Mouse (Mus musculus) lung, embryonic 14.5 days (tissue): ENCODE results near the gene Cidec. TPM values are rescaled to one million over a fixed set of nuclear protein-coding genes. Genes with fewer than 3 reads are reported as not detected.

Source experiments
- ATAC-seq: fragments of 200-750 bp; cut with Nextera tagmentation; 2 replicates; pipeline ENCODE4 v1.8.0; 2017; ENCODE audit warnings: mild to moderate bottlenecking, moderate TSS enrichment, moderate library complexity; ENCODE audit not compliant: insufficient read depth
- DNase-seq: peaks from one replicate; pipeline ENCODE4 v3.0.0-alpha.2; 2015
- H3K27ac ChIP-seq: fragments of 300-500 bp; sonication (generic); 2 replicates; pipeline ENCODE4 v1.5.1; 2014; ENCODE audit warnings: low read depth, mild to moderate bottlenecking, moderate library complexity
- H3K27me3 ChIP-seq: fragments of 300-500 bp; sonication (generic); 2 replicates; pipeline ENCODE4 v1.6.1; 2014; ENCODE audit warnings: low read length, control low read depth; ENCODE audit not compliant: insufficient read depth
- H3K36me3 ChIP-seq: fragments of 300-500 bp; sonication (generic); 2 replicates; pipeline ENCODE4 v1.6.1; 2014; ENCODE audit warnings: control low read depth; ENCODE audit not compliant: insufficient read depth
- H3K4me1 ChIP-seq: fragments of 300-500 bp; sonication (generic); 2 replicates; pipeline ENCODE4 v1.6.1; 2014; ENCODE audit warnings: antibody characterized with exemption, control low read depth; ENCODE audit not compliant: insufficient read depth
- H3K4me2 ChIP-seq: fragments of 300-500 bp; sonication (generic); 2 replicates; pipeline ENCODE4 v1.6.1; 2014; ENCODE audit warnings: mild to moderate bottlenecking
- H3K4me3 ChIP-seq: fragments of 300-500 bp; sonication (generic); 2 replicates; pipeline ENCODE4 v1.5.1; 2014; ENCODE audit warnings: low read depth, low read length
- H3K9ac ChIP-seq: fragments of 300-500 bp; sonication (generic); 2 replicates; pipeline ENCODE4 v1.6.1; 2014
- H3K9me3 ChIP-seq: fragments of 300-500 bp; sonication (generic); 2 replicates; pipeline ENCODE4 v1.6.1; 2016; ENCODE audit warnings: low read depth, low read length, control low read depth
- CTCF ChIP-seq: IDR thresholded peaks from 2 replicates; pipeline ENCODE4 v1.5.1; 2016; ENCODE audit warnings: antibody characterized with exemption, low read depth
- WGBS: fragments of 180-500 bp; shearing (Covaris S2); extraction: QIAGEN DNeasy Blood & Tissue Kit; methylation state at CpG from one replicate; pipeline ENCODE4 v1.1.7; 2014; 5-methylcytosine and 5-hydroxymethylcytosine counted together
- polyA plus RNA-seq: library from polyadenylated mRNA; unstranded; fragments of >200 nt; fragmentation: Nextera tagmentation; extraction: Ambion mirVana; gene quantifications from 2 replicates; pipeline ENCODE4 v1.2.1, GENCODE M21; 2014

The Cidec gene
- polyA plus RNA-seq, 1 experiment from 2014 or later: not detected

- H3K4me3 ChIP-seq: no peak overlapping the region
- no peak overlapping the region for H3K27ac ChIP-seq
- no peaks in the 10 kb centered on the region for H3K4me1 ChIP-seq
- DNase-seq (no peak), ATAC-seq (no peak)
- WGBS: 87% methylated on average over 6 of the region's 6 CpGs
- H3K36me3 ChIP-seq: peaks cover 10% of the 10 kb centered on the region
- H3K4me2 ChIP-seq: no peak overlapping the region
- no peaks in the 10 kb centered on the region for H3K27me3 ChIP-seq
- no peaks in the 10 kb centered on the region for H3K9me3 ChIP-seq
- TF ChIP-seq CTCF: no peak
- H3K9ac ChIP-seq: no peak overlapping the region
Observed at GRCm38 (mm10) chr6:113395501-113395900, 40.1 kb downstream of the Cidec start.

- Histone ChIP-seq H3K4me1 (no peaks in the 10 kb centered on the region), H3K9me3 (no peaks in the 10 kb centered on the region), H3K27ac (no peak overlapping the region), H3K27me3 (no peaks in the 10 kb centered on the region), H3K36me3 (peaks cover 17% of the 10 kb centered on the region), H3K4me3 (no peak overlapping the region), H3K4me2 (no peak overlapping the region), H3K9ac (no peak overlapping the region)
- DNase-seq: no peak
- ATAC-seq: no peak
- no peak for TF ChIP-seq CTCF
- 86% methylated on average over 11 of the region's 11 CpGs for WGBS
Observed at GRCm38 (mm10) chr6:113394811-113395210, 40.7 kb downstream of the Cidec start.

- Histone ChIP-seq H3K27ac (no peak overlapping the region), H3K4me2 (no peak overlapping the region), H3K4me3 (no peak overlapping the region), H3K4me1 (no peaks in the 10 kb centered on the region), H3K9ac (no peak overlapping the region), H3K36me3 (peaks cover 26% of the 10 kb centered on the region), H3K27me3 (no peaks in the 10 kb centered on the region), H3K9me3 (no peaks in the 10 kb centered on the region)
- no peak for ATAC-seq
- DNase-seq: no peak
- WGBS: 84% methylated on average over 6 of the region's 6 CpGs
- no peak for TF ChIP-seq CTCF
Observed at GRCm38 (mm10) chr6:113393951-113394350, 41.6 kb downstream of the Cidec start.

DNA sequence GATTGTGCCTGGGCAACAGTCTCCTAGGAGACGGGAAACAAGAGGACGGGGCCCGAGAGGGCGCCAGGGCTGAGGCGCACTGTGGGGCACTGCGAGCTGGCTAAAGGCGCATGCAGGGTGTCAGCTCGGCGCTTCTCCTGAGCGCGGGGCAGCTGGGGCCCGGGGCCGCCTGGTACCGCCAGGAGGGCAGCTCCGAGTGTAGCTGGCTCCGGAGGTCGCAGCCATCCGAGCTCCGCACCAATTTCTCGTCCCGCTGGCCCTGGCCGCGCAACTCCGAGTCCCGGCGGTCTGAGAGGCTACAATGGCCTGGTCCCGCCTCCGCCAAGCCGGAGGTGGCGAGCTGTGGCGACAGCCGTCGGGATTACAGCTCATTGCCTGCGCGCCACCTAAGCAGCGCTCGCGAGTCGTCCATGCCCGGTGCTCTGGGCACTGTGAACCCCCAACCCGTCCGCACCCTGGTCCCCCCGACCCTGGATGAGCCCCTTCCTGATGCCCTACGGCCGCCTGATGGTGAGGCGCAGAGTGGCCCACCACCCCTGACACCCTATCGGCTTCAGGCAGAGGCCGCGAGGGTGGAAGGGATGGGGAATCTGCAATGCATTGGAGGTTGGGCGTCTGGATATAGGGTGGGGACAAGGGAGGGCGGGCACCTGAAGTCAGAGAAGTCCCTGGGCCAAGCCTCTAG, 43.0 kb downstream of the Cidec start:
- Histone ChIP-seq H3K9ac (peak overlapping the region; percentile 57), H3K4me1 (no peaks in the 10 kb centered on the region), H3K9me3 (no peaks in the 10 kb centered on the region), H3K27ac (peak overlapping the region; percentile 4; the same call in 1 of the 2 replicates), H3K4me2 (peak overlapping the region; percentile 88), H3K27me3 (no peaks in the 10 kb centered on the region), H3K4me3 (peak overlapping the region; percentile 47), H3K36me3 (peaks cover 40% of the 10 kb centered on the region)
- WGBS: 1% methylated on average over 51 of the region's 51 CpGs
- TF ChIP-seq CTCF: no peak
- DNase-seq: peak; percentile 73
- peak; percentile 90 for ATAC-seq

- peaks cover 45% of the 10 kb centered on the region for H3K36me3 ChIP-seq
- no peak overlapping the region for H3K27ac ChIP-seq
Observed at GRCm38 (mm10) chr6:113392015-113392386, 43.6 kb downstream of the Cidec start.

DNA sequence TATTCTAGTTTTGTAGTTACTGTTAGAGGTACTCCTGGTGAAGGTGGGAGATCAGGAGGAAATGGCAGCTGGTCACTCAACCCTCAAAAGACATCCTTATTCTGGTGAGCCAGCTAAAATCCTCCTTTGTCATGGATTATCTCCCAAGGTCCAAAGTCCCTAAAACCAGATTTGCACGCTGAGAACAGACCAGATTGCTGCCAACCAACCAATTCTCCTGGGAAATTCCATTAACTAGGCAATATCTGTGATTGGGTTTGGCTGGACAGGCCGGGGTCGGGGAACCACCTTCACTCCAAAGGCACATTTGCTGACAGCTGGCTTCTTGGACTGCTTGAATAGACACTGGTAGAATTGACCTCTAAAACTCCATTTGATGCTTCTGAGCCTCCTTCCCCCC, 44.8 kb downstream of the Cidec start:
- DNase-seq: no peak
- no peak overlapping the region for H3K27ac ChIP-seq
- H3K9me3 ChIP-seq: no peaks in the 10 kb centered on the region
- no peaks in the 10 kb centered on the region for H3K27me3 ChIP-seq
- 89% methylated on average over 3 of the region's 3 CpGs for WGBS
- no peak for TF ChIP-seq CTCF
- H3K4me1 ChIP-seq: no peaks in the 10 kb centered on the region
- peaks cover 57% of the 10 kb centered on the region for H3K36me3 ChIP-seq
- H3K4me3 ChIP-seq: no peak overlapping the region
- H3K4me2 ChIP-seq: no peak overlapping the region
- H3K9ac ChIP-seq: no peak overlapping the region
- no peak for ATAC-seq

More at GRCm38 (mm10) chr6:113392015-113392386, 43.6 kb downstream of the Cidec start:
- H3K9me3 ChIP-seq: no peaks in the 10 kb centered on the region
- ATAC-seq (peak; percentile 19; the same call in 1 of the 2 replicates), DNase-seq (no peak)
- H3K4me1 ChIP-seq: no peaks in the 10 kb centered on the region
- H3K4me3 ChIP-seq: peak overlapping the region; percentile 47
- WGBS: 23% methylated on average over 10 of the region's 10 CpGs
- no peak for TF ChIP-seq CTCF
- H3K9ac ChIP-seq: peak overlapping the region; percentile 57
- H3K4me2 ChIP-seq: peak overlapping the region; percentile 88
- no peaks in the 10 kb centered on the region for H3K27me3 ChIP-seq

DNA sequence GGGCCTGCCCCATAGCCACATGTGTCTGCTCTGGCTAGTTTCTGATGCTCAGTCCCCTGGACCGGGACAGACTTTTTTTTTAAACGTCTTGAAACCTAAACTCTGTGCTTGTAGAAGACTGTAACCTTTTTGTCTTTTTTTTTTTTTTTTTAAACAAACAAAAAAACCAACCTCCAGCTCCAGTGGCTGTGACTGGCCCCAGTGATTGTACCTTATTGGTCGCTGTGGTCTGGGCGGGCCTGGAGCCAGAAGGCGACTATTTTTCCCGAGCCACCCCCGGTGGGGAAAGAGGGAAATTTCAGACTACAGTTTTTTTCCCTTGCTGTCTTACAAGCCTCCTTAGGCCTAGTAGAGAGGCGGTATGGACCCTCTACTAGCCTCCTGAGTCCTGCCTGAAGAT, 46.6 kb downstream of the Cidec start, which contains the start of gene Ttll3:
TSS of gene Ttll3 (plus strand) at position 301 of the 400 bp plus-strand sequence.
- no peak within 1 kb of the TSS for H3K4me3 ChIP-seq
- no peak for TF ChIP-seq CTCF
- H3K27ac ChIP-seq: no peak within 1 kb of the TSS
- no peak within 1 kb of the TSS for H3K4me2 ChIP-seq
- no peak for DNase-seq
- 68% methylated on average over 8 of the region's 8 CpGs for WGBS
- no peak for ATAC-seq
- no peaks in the 10 kb centered on the region for H3K4me1 ChIP-seq
- H3K9ac ChIP-seq: no peak within 1 kb of the TSS
- H3K27me3 ChIP-seq: no peaks in the 10 kb centered on the region
- H3K9me3 ChIP-seq: no peaks in the 10 kb centered on the region
- peaks cover 75% of the 10 kb centered on the region for H3K36me3 ChIP-seq
